In the genomic region with DNA sequence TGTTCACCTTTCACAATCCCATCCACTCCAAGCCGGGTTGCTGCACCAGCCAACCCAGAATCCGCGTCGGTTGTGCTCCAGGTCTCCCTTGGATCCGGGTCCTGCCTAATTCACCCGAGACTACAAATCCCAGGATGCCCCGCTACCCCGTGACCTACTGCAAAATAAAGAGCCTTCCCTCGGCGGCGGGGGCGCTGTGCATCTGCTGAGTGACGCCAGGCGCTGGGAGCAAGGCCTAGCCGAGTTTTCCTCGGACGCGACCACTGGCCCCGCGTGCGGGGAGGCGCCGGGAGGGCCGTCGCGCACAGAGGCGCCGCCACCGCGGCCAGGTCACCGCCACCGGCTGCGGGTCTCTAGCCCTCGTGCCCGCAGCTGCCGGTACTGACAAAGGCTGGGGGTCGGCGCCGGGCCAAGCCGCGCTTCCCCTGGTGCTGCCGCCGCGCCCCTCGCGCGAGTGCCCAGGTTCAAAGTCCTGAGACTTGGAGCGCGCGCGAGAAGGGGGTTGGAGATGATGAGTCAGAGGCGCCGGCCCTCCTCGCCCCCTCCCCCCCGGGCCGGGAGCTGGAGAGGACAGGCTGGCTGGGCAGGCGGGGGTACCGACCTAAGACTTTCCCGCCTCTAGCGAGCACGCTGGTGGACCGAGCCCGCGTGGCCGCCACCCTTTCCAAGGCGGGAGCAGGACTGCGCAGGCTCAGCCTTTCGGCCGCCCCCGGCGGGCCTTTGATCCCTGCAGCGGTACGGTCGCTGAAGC, we compare ENCODE assay signal across 8 mouse cellular contexts. TPM values are rescaled to one million over a fixed set of nuclear protein-coding genes. Genes with fewer than 3 reads are reported as not detected.
DNase-seq lines count a peak whose midpoint lies in the region; ATAC-seq and TF ChIP-seq lines count a peak whose summit lies in the region.

No protein-coding gene starts in this region.

- peak; percentile 77 for TF ChIP-seq CTCF in liver, postnatal 0 days (IDR thresholded peaks at IDR 0.05; ENCODE audit: low read depth)

- peak overlapping the region; percentile 81 to 88 for H3K4me3 ChIP-seq in ES-E14 (ENCODE audit: insufficient read depth in 1 of 2, low read depth in 1 of 2, low read length in 2 of 2, poor library complexity in 1 of 2, severe bottlenecking in 1 of 2)
- peak overlapping the region; percentile 55 for H3K4me3 ChIP-seq in forebrain, embryonic 15.5 days
- H3K4me3 ChIP-seq in liver, postnatal 0 days (ENCODE audit: low read depth, low read length), result peak overlapping the region; percentile 63
- H3K4me3 ChIP-seq in neural tube, embryonic 13.5 days, result peak overlapping the region; percentile 71

- H3K4me1 ChIP-seq in ES-E14 (ENCODE audit: control insufficient read depth in 2 of 2, insufficient read depth in 2 of 2, low read length in 2 of 2, poor library complexity in 1 of 2), result peaks cover 9 to 16% of the 10 kb centered on the region in 2 experiments
- peaks cover 54% of the 10 kb centered on the region for H3K4me1 ChIP-seq in forebrain, embryonic 15.5 days
- H3K4me1 ChIP-seq in liver, postnatal 0 days (ENCODE audit: insufficient read depth), result peaks cover 58% of the 10 kb centered on the region
- peaks cover 60% of the 10 kb centered on the region for H3K4me1 ChIP-seq in neural tube, embryonic 13.5 days (replicated peaks)

- peak; percentile 94 for ATAC-seq in forebrain, embryonic 15.5 days (replicated peaks)
- peak; percentile 83 for ATAC-seq in liver, postnatal 0 days
- ATAC-seq in neural tube, embryonic 13.5 days (ENCODE audit: low read depth), result peak; percentile 91

- H3K9me3 ChIP-seq in ES-E14 (ENCODE audit: control insufficient read depth, insufficient read depth, low read depth, low read length), result no peaks in the 10 kb centered on the region
- no peaks in the 10 kb centered on the region for H3K9me3 ChIP-seq in forebrain, embryonic 15.5 days
- no peaks in the 10 kb centered on the region for H3K9me3 ChIP-seq in liver, postnatal 0 days (ENCODE audit: low read length)
- H3K9me3 ChIP-seq in neural tube, embryonic 13.5 days, result no peaks in the 10 kb centered on the region

- peaks cover 2% of the 10 kb centered on the region; the same call in 1 of the 2 replicates for H3K36me3 ChIP-seq in ES-E14 (ENCODE audit: control insufficient read depth, insufficient read depth, low read length, poor library complexity, severe bottlenecking)
- no peaks in the 10 kb centered on the region for H3K36me3 ChIP-seq in forebrain, embryonic 15.5 days
- H3K36me3 ChIP-seq in liver, postnatal 0 days (replicated peaks; ENCODE audit: insufficient read depth, low read length), result 0 out of 2 replicates have a peak, but pooled peaks cover 4% of the 10 kb centered on the region
- H3K36me3 ChIP-seq in neural tube, embryonic 13.5 days, result no peaks in the 10 kb centered on the region

- peak overlapping the region; percentile 48 for H3K4me2 ChIP-seq in forebrain, embryonic 15.5 days (replicated peaks)
- peak overlapping the region; percentile 74 for H3K4me2 ChIP-seq in liver, postnatal 0 days (ENCODE audit: low read depth, low read length)
- peak overlapping the region; percentile 68 for H3K4me2 ChIP-seq in neural tube, embryonic 13.5 days

- peak overlapping the region; percentile 99 for H3K9ac ChIP-seq in ES-E14 (ENCODE audit: insufficient read depth, low read depth, low read length, poor library complexity, severe bottlenecking)
- peak overlapping the region; percentile 70 for H3K9ac ChIP-seq in forebrain, embryonic 15.5 days (replicated peaks)
- H3K9ac ChIP-seq in liver, postnatal 0 days (replicated peaks), result peak overlapping the region; percentile 88
- peak overlapping the region; percentile 96 for H3K9ac ChIP-seq in neural tube, embryonic 13.5 days

- H3K27me3 ChIP-seq in forebrain, embryonic 15.5 days, result no peaks in the 10 kb centered on the region
- no peaks in the 10 kb centered on the region for H3K27me3 ChIP-seq in liver, postnatal 0 days (ENCODE audit: insufficient read depth, low read length)
- no peaks in the 10 kb centered on the region for H3K27me3 ChIP-seq in neural tube, embryonic 13.5 days

- H3K27ac ChIP-seq in ES-E14 (ENCODE audit: insufficient read depth, low read depth, low read length, poor library complexity, severe bottlenecking), result peak overlapping the region; percentile 99
- peak overlapping the region; percentile 97 for H3K27ac ChIP-seq in forebrain, embryonic 15.5 days (replicated peaks)
- peak overlapping the region; percentile 98 for H3K27ac ChIP-seq in liver, postnatal 0 days (ENCODE audit: low read depth)
- H3K27ac ChIP-seq in neural tube, embryonic 13.5 days (replicated peaks), result peak overlapping the region; percentile 99

- in situ Hi-C loops in ES-E14 (cut with MboI; ENCODE audit: low sequenced_read_pairs in 2 of 2, unreplicated experiment in 2 of 2), result loop anchor here in 1 of 2 experiments (25.0 kb wide), 1 partner anchor 107 kb away; a partner anchor contains a TSS

- 0 out of 2 replicates have a peak, but pooled peaks have one; percentile 10 for TF ChIP-seq EP300 in liver, postnatal 0 days (IDR thresholded peaks at IDR 0.05; ENCODE audit: low read depth)

- intact Hi-C loops in heart, postnatal 25 days (cut with DNase I), result loop anchor here (5.0 kb wide), 1 partner anchor 83 kb away; a partner anchor contains a TSS

- DNase-seq in ES-E14 (ENCODE audit: low read depth, low spot score), result peak; percentile 96
- DNase-seq in cerebellum, adult 11-12 months, result peak; percentile 98
- DNase-seq in heart, postnatal 25 days (ENCODE audit: low spot score), result peak; percentile 94
- peak; percentile 99 for DNase-seq in layer of hippocampus, adult 11-12 months (ENCODE audit: low spot score)
- peak; percentile 97 for DNase-seq in liver, postnatal 0 days
- DNase-seq in telencephalon, adult 2 months (ENCODE audit: low read depth, low spot score), result peak; percentile 98

- WGBS in forebrain, embryonic 15.5 days, result under 1% methylated on average over 72 of the region's 74 CpGs
- under 1% methylated on average over 72 of the region's 74 CpGs for WGBS in liver, postnatal 0 days (ENCODE audit: insufficient replicate concordance)
- under 1% methylated on average over 74 of the region's 74 CpGs for WGBS in neural tube, embryonic 13.5 days

TF ChIP-seq in ES-E14, 5 proteins besides CTCF, POLR2A, EP300 and RAD21:
- TF ChIP-seq MAFK (IDR thresholded peaks at IDR 0.05; ENCODE audit: insufficient read depth, low read depth, low read length), result peak; percentile 48; the same call in 1 of the 2 replicates
- TF ChIP-seq ZC3H11A (IDR thresholded peaks at IDR 0.05; ENCODE audit: borderline replicate concordance, low read depth, low read length), result no peak
- TF ChIP-seq CHD2 (IDR thresholded peaks at IDR 0.05; ENCODE audit: low read depth, low read length), result peak; percentile 88
- peak; percentile 96 for TF ChIP-seq HCFC1 (IDR thresholded peaks at IDR 0.05; ENCODE audit: borderline replicate concordance, insufficient read depth, low read length)
- no peak for TF ChIP-seq ZNF384 (IDR thresholded peaks at IDR 0.05; ENCODE audit: low read depth, low read length)

RNA-seq across cellular contexts. Expression of a gene that starts 0.8 kb away (rescaled TPM):
- total RNA-seq in ES-E14 (2012; rRNA removed), result 59.5 and 98.0 TPM in 2 replicates
- 43.3 and 48.9 TPM in 2 replicates for polyA plus RNA-seq in forebrain, embryonic 15.5 days (2015; fragmentation: Nextera tagmentation; extraction: Ambion mirVana)
- total RNA-seq in heart, postnatal 25 days (2021), result 10 to 100 TPM; 24.8 to 29.0 TPM
- 8.8 and 9.0 TPM in 2 replicates for polyA plus RNA-seq in liver, postnatal 0 days (2015; fragmentation: Nextera tagmentation; extraction: Ambion mirVana)
- 32.3 and 32.5 TPM in 2 replicates for polyA plus RNA-seq in neural tube, embryonic 13.5 days (2015; fragmentation: Nextera tagmentation; extraction: Ambion mirVana)

RNA-seq across cellular contexts. Expression of a gene that starts 4.3 kb away (rescaled TPM):
- total RNA-seq in ES-E14 (2012; rRNA removed), result 3.6 and 7.7 TPM in 2 replicates
- 0.28 and 0.64 TPM in 2 replicates for polyA plus RNA-seq in forebrain, embryonic 15.5 days (2015; fragmentation: Nextera tagmentation; extraction: Ambion mirVana)
- total RNA-seq in heart, postnatal 25 days (2021), result 1 to 10 TPM; 3.3 to 3.9 TPM
- 0.23 and 0.31 TPM in 2 replicates for polyA plus RNA-seq in liver, postnatal 0 days (2015; fragmentation: Nextera tagmentation; extraction: Ambion mirVana)
- polyA plus RNA-seq in neural tube, embryonic 13.5 days (2015; fragmentation: Nextera tagmentation; extraction: Ambion mirVana), result not detected in 2 replicates

RNA-seq across cellular contexts. Expression of a gene that starts 22.5 kb away (rescaled TPM):
- not detected in 2 replicates for total RNA-seq in ES-E14 (2012; rRNA removed)
- not detected in 2 replicates for polyA plus RNA-seq in forebrain, embryonic 15.5 days (2015; fragmentation: Nextera tagmentation; extraction: Ambion mirVana)
- total RNA-seq in heart, postnatal 25 days (2021), result not detected
- polyA plus RNA-seq in liver, postnatal 0 days (2015; fragmentation: Nextera tagmentation; extraction: Ambion mirVana), result not detected in 2 replicates
- not detected in 2 replicates for polyA plus RNA-seq in neural tube, embryonic 13.5 days (2015; fragmentation: Nextera tagmentation; extraction: Ambion mirVana)

RNA-seq across cellular contexts. Expression of a gene that starts 35.2 kb away (rescaled TPM):
- 10.1 and 14.0 TPM in 2 replicates for total RNA-seq in ES-E14 (2012; rRNA removed)
- 65.7 and 69.8 TPM in 2 replicates for polyA plus RNA-seq in forebrain, embryonic 15.5 days (2015; fragmentation: Nextera tagmentation; extraction: Ambion mirVana)
- 10 to 100 TPM; 31.2 to 41.2 TPM for total RNA-seq in heart, postnatal 25 days (2021)
- 5.8 and 7.2 TPM in 2 replicates for polyA plus RNA-seq in liver, postnatal 0 days (2015; fragmentation: Nextera tagmentation; extraction: Ambion mirVana)
- 69.0 and 72.9 TPM in 2 replicates for polyA plus RNA-seq in neural tube, embryonic 13.5 days (2015; fragmentation: Nextera tagmentation; extraction: Ambion mirVana)

Comparison
In these comparisons a context has a peak if more than half of its experiments do, and no peak if none do; other contexts are left out.
1. Peak in every context shown above with its lines: DNase-seq, ATAC-seq, H3K4me3 ChIP-seq and H3K27ac ChIP-seq.